Mouse (Mus musculus) c-Kit-positive CD71-positive TER-119-negative erythroid progenitor cells, embryonic 14.5 days (primary cell): ENCODE results near the gene Mmp14.

Source experiments
- DNase-seq: peaks from one replicate; pipeline ENCODE4 v3.0.0-alpha.2; 2013; ENCODE audit warnings: low read depth

Mmp14 gene

DNA sequence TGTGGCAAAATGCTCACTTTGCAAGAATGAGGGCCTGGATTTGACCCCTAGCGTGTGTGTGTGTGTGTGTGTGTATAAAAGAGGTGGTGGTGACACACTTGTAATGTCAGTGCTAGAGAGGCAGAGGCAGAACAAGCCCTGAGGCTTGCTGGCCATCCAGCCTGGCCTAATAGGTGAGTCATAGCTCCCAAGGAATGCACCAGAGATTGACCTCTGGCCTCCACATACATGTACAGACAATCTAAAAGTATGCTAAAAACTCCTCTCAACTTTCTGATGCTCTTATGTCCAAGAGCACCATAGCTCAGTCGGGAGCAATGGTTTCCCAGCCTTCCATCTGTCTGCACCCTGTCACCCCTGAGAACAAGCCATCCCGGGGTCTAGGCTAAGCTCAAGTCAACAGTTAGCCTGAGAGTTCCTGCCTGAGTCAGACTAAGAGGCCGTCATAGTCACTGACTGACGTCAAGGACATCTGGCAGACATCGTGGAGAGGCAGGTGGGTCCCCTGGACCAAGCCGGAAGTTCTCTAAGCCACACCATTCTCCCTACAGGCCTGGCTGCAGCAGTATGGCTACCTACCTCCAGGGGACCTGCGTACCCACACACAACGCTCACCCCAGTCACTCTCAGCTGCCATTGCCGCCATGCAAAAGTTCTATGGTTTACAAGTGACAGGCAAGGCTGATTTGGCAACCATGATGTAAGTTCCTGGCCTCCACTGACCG is 3.9 kb downstream of the Mmp14 start:
- DNase-seq = no peak

DNA sequence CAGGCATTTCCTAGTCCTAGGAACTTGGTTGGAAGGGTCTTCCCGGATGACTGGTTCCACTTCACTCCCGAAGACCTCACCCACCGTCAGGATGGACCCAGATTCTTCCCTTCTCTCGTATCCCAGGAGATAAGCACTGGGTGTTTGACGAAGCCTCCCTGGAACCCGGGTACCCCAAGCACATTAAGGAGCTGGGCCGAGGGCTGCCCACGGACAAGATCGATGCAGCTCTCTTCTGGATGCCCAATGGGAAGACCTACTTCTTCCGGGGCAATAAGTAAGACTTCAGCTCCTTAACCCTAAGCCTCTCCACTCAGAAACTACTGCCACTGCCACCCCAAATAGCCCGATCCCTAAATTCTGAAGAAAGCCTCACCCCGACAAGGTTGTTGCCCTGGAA is 7.7 kb downstream of the Mmp14 start:
- DNase-seq = no peak

GRCm38 (mm10) chr14:54439610-54440009 is 8.2 kb downstream of the Mmp14 start:
- no peak for DNase-seq

DNA sequence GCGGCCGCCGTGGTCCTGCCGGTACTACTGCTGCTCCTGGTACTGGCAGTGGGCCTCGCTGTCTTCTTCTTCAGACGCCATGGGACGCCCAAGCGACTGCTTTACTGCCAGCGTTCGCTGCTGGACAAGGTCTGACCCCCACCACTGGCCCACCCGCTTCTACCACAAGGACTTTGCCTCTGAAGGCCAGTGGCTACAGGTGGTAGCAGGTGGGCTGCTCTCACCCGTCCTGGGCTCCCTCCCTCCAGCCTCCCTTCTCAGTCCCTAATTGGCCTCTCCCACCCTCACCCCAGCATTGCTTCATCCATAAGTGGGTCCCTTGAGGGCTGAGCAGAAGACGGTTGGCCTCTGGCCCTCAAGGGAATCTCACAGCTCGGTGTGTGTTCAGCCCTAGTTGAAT is 9.1 kb downstream of the Mmp14 start:
- DNase-seq = no peak

GRCm38 (mm10) chr14:54441365-54441764 is 10.0 kb downstream of the Mmp14 start:
- no peak for DNase-seq

GRCm38 (mm10) chr14:54442548-54442947 is 11.1 kb downstream of the Mmp14 start:
- DNase-seq = no peak

- DNase-seq = no peak
Observed at GRCm38 (mm10) chr14:54443196-54443595, 11.8 kb downstream of the Mmp14 start.

GRCm38 (mm10) chr14:54443712-54444618 is 12.6 kb downstream of the Mmp14 start:
- no peak for DNase-seq

- DNase-seq = no peak
Observed at GRCm38 (mm10) chr14:54445476-54445875, 14.1 kb downstream of the Mmp14 start.

DNA sequence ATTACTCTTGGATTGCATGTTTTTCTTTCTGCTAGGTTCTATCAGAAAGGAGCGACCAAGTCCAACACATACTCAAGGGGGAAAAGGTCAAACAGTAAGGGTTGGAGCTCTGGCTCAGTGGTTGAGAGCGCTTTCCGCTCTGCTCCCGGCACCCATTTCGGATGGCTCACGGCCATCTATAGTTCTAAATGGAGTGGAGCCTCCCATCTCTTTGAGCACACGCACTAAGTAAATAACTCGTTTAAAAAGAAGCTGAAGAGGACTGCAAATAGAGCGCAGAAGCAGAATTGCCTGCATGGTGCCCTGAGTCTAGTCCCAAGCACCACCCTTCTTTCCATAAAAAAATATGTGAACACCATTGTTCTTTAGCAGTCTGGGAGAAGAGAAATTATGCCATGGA is 22.2 kb downstream of the Mmp14 start:
- DNase-seq = no peak

DNA sequence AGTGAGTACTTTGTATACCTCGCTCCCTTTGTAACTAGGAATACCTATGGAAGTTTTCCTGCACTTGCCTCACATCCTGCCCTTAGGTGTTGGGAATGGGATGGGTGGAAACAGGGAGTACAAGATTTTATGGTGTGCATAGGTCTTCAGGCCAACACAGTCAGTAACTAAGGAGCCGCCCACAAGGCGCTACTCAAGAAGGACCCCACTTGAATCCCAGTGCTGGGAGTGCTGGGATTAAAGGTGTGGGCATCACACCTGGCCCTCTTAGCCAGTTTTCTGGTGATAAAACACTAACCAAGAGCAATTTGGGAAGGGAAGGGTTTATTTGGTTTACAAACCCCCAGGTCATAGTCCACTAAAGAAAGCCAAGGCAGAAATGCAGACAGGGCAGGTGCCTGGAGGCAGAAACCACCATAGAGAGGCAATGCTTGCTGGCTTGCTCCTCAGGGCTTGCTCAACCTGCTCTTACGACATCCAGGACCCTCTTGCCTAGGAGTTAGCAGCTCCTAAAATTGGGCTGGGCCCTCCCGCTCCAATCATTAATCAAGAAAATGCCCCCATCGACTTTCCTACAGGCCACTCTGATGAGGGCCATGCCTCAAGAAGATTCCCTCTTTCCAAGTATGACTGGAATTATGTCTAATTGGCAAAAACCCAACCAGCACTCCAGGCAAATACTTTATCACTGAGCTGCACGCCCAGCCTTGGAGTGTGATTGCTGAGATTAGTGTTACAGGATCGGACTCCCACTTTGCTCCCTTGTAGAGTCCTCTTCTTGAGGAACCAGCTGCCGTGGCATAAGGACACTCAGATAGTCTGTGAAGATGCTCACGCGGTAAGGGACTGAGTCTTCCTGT is 23.5 kb downstream of the Mmp14 start:
- no peak for DNase-seq

DNA sequence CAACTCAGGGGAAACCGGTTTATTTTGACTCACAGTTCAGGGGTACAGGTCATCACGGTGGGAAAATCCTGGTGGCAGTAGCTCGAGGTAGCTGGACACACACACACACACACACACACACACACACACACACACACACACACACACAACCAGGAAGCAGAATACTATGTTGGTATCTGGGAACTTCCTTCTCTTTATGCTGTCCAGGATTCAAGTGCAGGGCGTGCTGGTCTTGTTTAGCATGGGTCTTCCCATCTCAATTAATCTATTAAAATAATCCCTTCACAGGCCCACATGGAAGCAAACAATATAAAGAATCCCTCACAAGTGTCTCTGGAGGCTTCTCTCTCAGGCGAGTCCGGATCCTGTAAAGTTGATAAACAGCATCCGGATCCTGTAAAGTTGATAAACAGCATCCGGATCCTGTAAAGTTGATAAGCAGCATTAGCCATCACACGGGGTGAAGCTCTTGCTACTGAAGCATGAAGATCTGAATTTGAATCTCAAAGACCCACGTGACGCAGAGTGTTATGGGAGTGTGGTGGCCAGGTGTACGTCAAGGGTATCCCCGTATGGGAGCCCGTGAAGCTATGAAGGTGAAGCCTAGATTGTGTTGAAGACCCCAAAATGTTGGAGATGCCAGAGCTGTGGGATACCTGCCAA is 26.6 kb downstream of the Mmp14 start:
- no peak for DNase-seq

- no peak for DNase-seq
Observed at GRCm38 (mm10) chr14:54462146-54462545, 30.7 kb downstream of the Mmp14 start.

DNA sequence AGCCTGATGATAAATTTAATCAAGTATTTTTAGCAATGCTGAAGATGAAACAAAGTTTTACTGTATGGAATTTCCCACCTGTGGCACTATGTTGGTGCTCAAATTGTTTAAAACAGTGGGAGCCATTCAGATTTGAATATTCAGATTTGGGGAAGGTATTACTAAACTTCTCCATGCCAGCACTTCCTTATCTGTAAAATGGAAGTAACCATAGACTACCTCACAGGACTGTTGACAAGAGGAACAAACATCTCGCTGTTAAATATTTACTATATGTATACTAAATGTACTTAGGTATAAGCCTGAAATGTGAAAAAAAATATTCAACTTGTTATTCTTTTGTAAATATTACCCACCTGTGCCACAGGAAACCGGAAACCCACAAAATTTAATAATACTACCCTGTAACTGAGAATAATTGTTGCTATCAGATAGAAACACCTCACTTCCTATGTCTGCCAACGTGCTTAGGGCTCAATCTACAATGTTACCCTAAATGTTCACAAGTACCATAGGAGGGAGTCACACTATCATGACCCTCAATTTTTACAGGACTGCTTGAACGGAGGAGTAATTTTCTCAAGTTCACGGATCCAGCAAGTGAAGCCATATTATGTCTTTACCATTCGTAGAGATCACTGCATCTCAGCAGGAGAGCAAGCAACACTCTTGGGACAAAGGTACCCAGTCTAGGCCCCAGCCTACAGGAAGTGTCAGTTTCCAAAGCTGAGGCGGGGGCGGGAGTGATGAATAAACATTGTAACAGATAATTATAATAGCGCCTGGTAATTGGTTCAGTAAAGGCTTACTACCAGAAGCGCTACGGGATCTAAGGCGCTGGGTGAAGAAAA is 31.9 kb downstream of the Mmp14 start:
- no peak for DNase-seq

GRCm38 (mm10) chr14:54463959-54464292 is 32.5 kb downstream of the Mmp14 start, which contains the start of gene Lrp10:
TSS of gene Lrp10 (plus strand) at chr14:54464137.
- peak; percentile 82 for DNase-seq

GRCm38 (mm10) chr14:54464293-54465005 is 33.0 kb downstream of the Mmp14 start:
- DNase-seq = peak; percentile 81

- DNase-seq = no peak
Observed at GRCm38 (mm10) chr14:54471467-54471866, 40.1 kb downstream of the Mmp14 start.

GRCm38 (mm10) chr14:54472671-54473070 is 41.3 kb downstream of the Mmp14 start:
- DNase-seq = no peak

- DNase-seq = no peak
Observed at GRCm38 (mm10) chr14:54474744-54475143, 43.3 kb downstream of the Mmp14 start.
